Mouse (Mus musculus): ENCODE measurements around the gene Bfsp2.

Bfsp2 gene

GRCm38 (mm10) chr9:103485606-103486005 lies 5.4 kb upstream of the Bfsp2 start:
- DNase-seq (ENCODE audit: extremely low read depth, low read depth) = no peak

- no peak for DNase-seq (ENCODE audit: extremely low read depth, low read depth)
Measured at GRCm38 (mm10) chr9:103480603-103481220, 492 bp upstream of the Bfsp2 start.

GRCm38 (mm10) chr9:103475414-103475813 lies 4.8 kb downstream of the Bfsp2 start:
- no peak for DNase-seq (ENCODE audit: extremely low read depth, low read depth)

GRCm38 (mm10) chr9:103473915-103474688 lies 6.1 kb downstream of the Bfsp2 start:
- no peak for DNase-seq (ENCODE audit: extremely low read depth, low read depth)

GRCm38 (mm10) chr9:103471784-103472183 lies 8.4 kb downstream of the Bfsp2 start:
- no peak for DNase-seq (ENCODE audit: extremely low read depth, low read depth)

GRCm38 (mm10) chr9:103469516-103469915 lies 10.7 kb downstream of the Bfsp2 start:
- no peak for DNase-seq (ENCODE audit: extremely low read depth, low read depth)

- DNase-seq (ENCODE audit: extremely low read depth, low read depth) = no peak
Measured at GRCm38 (mm10) chr9:103468911-103469310, 11.3 kb downstream of the Bfsp2 start.

- DNase-seq (ENCODE audit: extremely low read depth, low read depth) = no peak
Measured at GRCm38 (mm10) chr9:103465711-103466220, 14.5 kb downstream of the Bfsp2 start.

GRCm38 (mm10) chr9:103465293-103465692 lies 14.9 kb downstream of the Bfsp2 start:
- no peak for DNase-seq (ENCODE audit: extremely low read depth, low read depth)

GRCm38 (mm10) chr9:103463833-103464232 lies 16.4 kb downstream of the Bfsp2 start:
- DNase-seq (ENCODE audit: extremely low read depth, low read depth) = no peak

GRCm38 (mm10) chr9:103459839-103460238 lies 20.4 kb downstream of the Bfsp2 start:
- DNase-seq (ENCODE audit: extremely low read depth, low read depth) = no peak

- no peak for DNase-seq (ENCODE audit: extremely low read depth, low read depth)
Measured at GRCm38 (mm10) chr9:103459307-103459706, 20.9 kb downstream of the Bfsp2 start.

- no peak for DNase-seq (ENCODE audit: extremely low read depth, low read depth)
Measured at GRCm38 (mm10) chr9:103449651-103450050, 30.6 kb downstream of the Bfsp2 start.

- DNase-seq (ENCODE audit: extremely low read depth, low read depth) = no peak
Measured at GRCm38 (mm10) chr9:103449092-103449491, 31.1 kb downstream of the Bfsp2 start.

GRCm38 (mm10) chr9:103444656-103445055 lies 35.6 kb downstream of the Bfsp2 start:
- DNase-seq (ENCODE audit: extremely low read depth, low read depth) = no peak

- DNase-seq (ENCODE audit: extremely low read depth, low read depth) = no peak
Measured at GRCm38 (mm10) chr9:103443824-103444185, 36.4 kb downstream of the Bfsp2 start.

GRCm38 (mm10) chr9:103443121-103443823 lies 36.9 kb downstream of the Bfsp2 start:
- DNase-seq (ENCODE audit: extremely low read depth, low read depth) = no peak

- DNase-seq (ENCODE audit: extremely low read depth, low read depth) = no peak
Measured at GRCm38 (mm10) chr9:103440597-103440996, 39.6 kb downstream of the Bfsp2 start.

GRCm38 (mm10) chr9:103437104-103437503 lies 43.1 kb downstream of the Bfsp2 start:
- no peak for DNase-seq (ENCODE audit: extremely low read depth, low read depth)

GRCm38 (mm10) chr9:103434116-103434515 lies 46.1 kb downstream of the Bfsp2 start:
- DNase-seq (ENCODE audit: extremely low read depth, low read depth) = no peak

- DNase-seq (ENCODE audit: extremely low read depth, low read depth) = no peak
Measured at GRCm38 (mm10) chr9:103432122-103432778, 48.0 kb downstream of the Bfsp2 start.

- no peak for DNase-seq (ENCODE audit: extremely low read depth, low read depth)
Measured at GRCm38 (mm10) chr9:103431718-103432117, 48.5 kb downstream of the Bfsp2 start.

Data from MEL-GATA-1-ER (cell line).